In the genomic region with DNA sequence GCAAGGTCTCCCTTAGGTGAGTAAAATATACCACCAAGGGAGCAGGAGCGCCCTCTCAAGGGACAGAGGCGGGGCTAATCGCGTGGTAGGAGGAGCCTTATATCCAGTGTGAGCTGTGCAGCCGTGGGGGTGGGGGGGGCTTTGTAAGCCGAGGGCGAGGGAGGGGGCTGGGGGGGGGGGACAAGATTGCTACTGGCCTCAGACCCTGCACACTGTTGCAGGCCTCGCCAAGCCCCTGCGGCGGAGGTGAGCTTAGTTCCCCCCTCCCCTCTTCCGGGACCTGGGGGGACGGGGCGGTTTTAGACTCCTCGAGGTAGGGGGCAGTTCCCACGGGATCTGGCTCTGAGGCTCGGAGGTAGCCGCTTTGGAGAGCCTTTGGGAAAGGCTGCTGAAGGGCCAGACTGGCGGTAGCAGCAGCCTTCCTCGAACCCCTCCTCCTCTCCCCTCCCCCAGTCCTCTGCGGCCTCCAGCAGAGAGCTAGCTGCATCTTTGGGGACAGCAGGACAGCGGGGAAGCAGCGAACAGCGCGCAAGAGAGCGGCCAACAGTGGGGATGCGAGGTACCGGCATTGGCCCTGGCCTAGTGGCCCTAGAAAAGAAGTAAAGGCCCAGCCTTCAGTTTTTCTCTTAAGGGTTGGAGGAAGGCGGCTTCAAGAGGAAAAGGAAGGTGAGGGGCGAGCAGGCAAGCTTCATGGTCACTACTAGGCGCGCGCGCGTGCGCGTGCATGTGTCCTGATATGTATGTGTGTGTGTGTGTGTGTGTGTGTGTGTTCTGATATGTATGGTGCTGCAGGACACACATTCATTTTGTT, we compare ENCODE assay signal across 8 mouse cellular contexts. TPM values are rescaled to one million over a fixed set of nuclear protein-coding genes. Genes with fewer than 3 reads are reported as not detected.
DNase-seq lines count a peak whose midpoint lies in the region; ATAC-seq and TF ChIP-seq lines count a peak whose summit lies in the region.

TSS of gene Huwe1 (plus strand) at position 107 of the 811 bp plus-strand sequence.

- peak within 1 kb of the TSS; percentile 89 for H3K4me3 ChIP-seq in brown adipose tissue, adult 24 weeks (ENCODE audit: insufficient read depth, low read depth, low read length)
- H3K4me3 ChIP-seq in forebrain, embryonic 11.5 days (ENCODE audit: low read depth, low read length), result peak within 1 kb of the TSS; percentile 45
- H3K4me3 ChIP-seq in heart, embryonic 15.5 days, result peak within 1 kb of the TSS; percentile 63
- H3K4me3 ChIP-seq in liver, embryonic 14.5 days (ENCODE audit: insufficient read depth in 1 of 2, low read depth in 2 of 2, low read length in 2 of 2), result peak within 1 kb of the TSS; percentile 70 to 93
- H3K4me3 ChIP-seq in neural tube, embryonic 11.5 days (ENCODE audit: low read depth, low read length), result peak within 1 kb of the TSS; percentile 49
- H3K4me3 ChIP-seq in stomach, embryonic 16.5 days (replicated peaks; ENCODE audit: low read length), result peak within 1 kb of the TSS; percentile 64

- no peaks in the 10 kb centered on the region; the same call in 1 of the 2 replicates for H3K9me3 ChIP-seq in forebrain, embryonic 11.5 days (ENCODE audit: control insufficient read depth, low read length)
- H3K9me3 ChIP-seq in heart, embryonic 15.5 days (replicated peaks), result no peaks in the 10 kb centered on the region
- H3K9me3 ChIP-seq in liver, embryonic 14.5 days (ENCODE audit: control insufficient read depth, low read length), result no peaks in the 10 kb centered on the region
- no peaks in the 10 kb centered on the region for H3K9me3 ChIP-seq in neural tube, embryonic 11.5 days (ENCODE audit: control insufficient read depth, low read length)
- H3K9me3 ChIP-seq in stomach, embryonic 16.5 days (replicated peaks; ENCODE audit: control insufficient read depth, low read length), result no peaks in the 10 kb centered on the region

- 20% methylated on average over 24 of the region's 36 CpGs for WGBS in forebrain, embryonic 11.5 days
- 11% methylated on average over 35 of the region's 36 CpGs for WGBS in heart, embryonic 15.5 days
- 12% methylated on average over 32 of the region's 36 CpGs for WGBS in liver, embryonic 14.5 days (ENCODE audit: insufficient replicate concordance)
- 16% methylated on average over 26 of the region's 36 CpGs for WGBS in neural tube, embryonic 11.5 days
- 19% methylated on average over 36 of the region's 36 CpGs for whole genome bisulfite sequencing in stomach, embryonic 16.5 days

- H3K4me2 ChIP-seq in forebrain, embryonic 11.5 days (ENCODE audit: low read depth, low read length, severe bottlenecking), result peak within 1 kb of the TSS; percentile 39
- peak within 1 kb of the TSS; percentile 57 for H3K4me2 ChIP-seq in heart, embryonic 15.5 days
- H3K4me2 ChIP-seq in liver, embryonic 14.5 days (ENCODE audit: low read depth), result peak within 1 kb of the TSS; percentile 81
- peak within 1 kb of the TSS; percentile 40 for H3K4me2 ChIP-seq in neural tube, embryonic 11.5 days (ENCODE audit: low read depth)
- peak within 1 kb of the TSS; percentile 48 for H3K4me2 ChIP-seq in stomach, embryonic 16.5 days (ENCODE audit: low read depth, low read length)

- H3K27me3 ChIP-seq in forebrain, embryonic 11.5 days (ENCODE audit: control insufficient read depth, insufficient read depth, low read length), result 0 out of 2 replicates have a peak, but pooled peaks cover 3% of the 10 kb centered on the region
- H3K27me3 ChIP-seq in heart, embryonic 15.5 days, result no peaks in the 10 kb centered on the region
- no peaks in the 10 kb centered on the region; the same call in 1 of the 2 replicates for H3K27me3 ChIP-seq in liver, embryonic 14.5 days (ENCODE audit: control insufficient read depth, insufficient read depth, low read length)
- H3K27me3 ChIP-seq in neural tube, embryonic 11.5 days (ENCODE audit: control insufficient read depth, insufficient read depth, low read length), result no peaks in the 10 kb centered on the region
- no peaks in the 10 kb centered on the region; the same call in 1 of the 2 replicates for H3K27me3 ChIP-seq in stomach, embryonic 16.5 days (ENCODE audit: control insufficient read depth, insufficient read depth, low read length)

- peak within 1 kb of the TSS; percentile 71 for H3K9ac ChIP-seq in forebrain, embryonic 11.5 days (ENCODE audit: low read length)
- H3K9ac ChIP-seq in heart, embryonic 15.5 days, result peak within 1 kb of the TSS; percentile 65
- peak within 1 kb of the TSS; percentile 73 for H3K9ac ChIP-seq in liver, embryonic 14.5 days (replicated peaks)
- H3K9ac ChIP-seq in neural tube, embryonic 11.5 days (ENCODE audit: low read length), result peak within 1 kb of the TSS; percentile 74
- peak within 1 kb of the TSS; percentile 82 for H3K9ac ChIP-seq in stomach, embryonic 16.5 days (ENCODE audit: low read length)

- ATAC-seq in forebrain, embryonic 11.5 days (replicated peaks; ENCODE audit: low FRiP score), result peak; percentile 75
- ATAC-seq in heart, embryonic 15.5 days (replicated peaks; ENCODE audit: insufficient number of reproducible peaks, insufficient read depth, low FRiP score, low read depth), result peak; percentile 54
- ATAC-seq in liver, embryonic 14.5 days (ENCODE audit: insufficient read depth), result peak; percentile 36
- peak; percentile 70 for ATAC-seq in neural tube, embryonic 11.5 days (ENCODE audit: insufficient read depth, low FRiP score, low TSS enrichment)
- peak; percentile 39; the same call in 1 of the 2 replicates for ATAC-seq in stomach, embryonic 16.5 days (ENCODE audit: insufficient read depth, low FRiP score)

- peak; percentile 20 to 37 for DNase-seq in CD8-positive naive resting alpha-beta T cell, adult 2 months (ENCODE audit: low read depth in 2 of 2, low spot score in 2 of 2)
- DNase-seq in forebrain, embryonic 11.5 days (ENCODE audit: low spot score), result peak; percentile 84
- DNase-seq in kidney, postnatal 14 days, result peak; percentile 77
- DNase-seq in liver, embryonic 14.5 days (ENCODE audit: low read depth in 3 of 3, low spot score in 3 of 3), result peak in 2 of 3 experiments; percentile 39 to 41
- peak; percentile 85 for DNase-seq in neural tube, embryonic 11.5 days (ENCODE audit: low spot score)

- no peak; the same call in 1 of the 2 replicates for TF ChIP-seq CTCF in liver, embryonic 14.5 days (IDR thresholded peaks at IDR 0.05; ENCODE audit: low read depth)

- H3K4me1 ChIP-seq in brown adipose tissue, adult 24 weeks (ENCODE audit: control insufficient read depth, insufficient read depth, insufficient read length, low read length), result peaks cover 2% of the 10 kb centered on the region
- no peaks in the 10 kb centered on the region for H3K4me1 ChIP-seq in forebrain, embryonic 11.5 days (replicated peaks; ENCODE audit: control insufficient read depth, insufficient read depth, low read length)
- H3K4me1 ChIP-seq in heart, embryonic 15.5 days (replicated peaks), result no peaks in the 10 kb centered on the region
- H3K4me1 ChIP-seq in liver, embryonic 14.5 days (replicated peaks; ENCODE audit: control insufficient read depth in 2 of 2, insufficient read depth in 2 of 2, low read length in 1 of 2), result peaks cover 2 to 5% of the 10 kb centered on the region in 2 experiments; a peak in 2 of 4 replicates
- H3K4me1 ChIP-seq in neural tube, embryonic 11.5 days (ENCODE audit: control insufficient read depth, insufficient read depth, low read length), result no peaks in the 10 kb centered on the region
- H3K4me1 ChIP-seq in stomach, embryonic 16.5 days (ENCODE audit: control insufficient read depth, insufficient read depth, low read length), result no peaks in the 10 kb centered on the region

- peak within 1 kb of the TSS; percentile 11 for H3K27ac ChIP-seq in brown adipose tissue, adult 24 weeks (replicated peaks; ENCODE audit: low read depth, low read length)
- peak within 1 kb of the TSS; percentile 91 for H3K27ac ChIP-seq in forebrain, embryonic 11.5 days (ENCODE audit: low read depth, low read length)
- H3K27ac ChIP-seq in heart, embryonic 15.5 days, result peak within 1 kb of the TSS; percentile 86
- H3K27ac ChIP-seq in liver, embryonic 14.5 days, result peak within 1 kb of the TSS; percentile 56; the same call in 1 of the 2 replicates
- peak within 1 kb of the TSS; percentile 91 for H3K27ac ChIP-seq in neural tube, embryonic 11.5 days (ENCODE audit: low read depth, low read length)
- H3K27ac ChIP-seq in stomach, embryonic 16.5 days (ENCODE audit: low read length), result peak within 1 kb of the TSS; percentile 93

- H3K36me3 ChIP-seq in forebrain, embryonic 11.5 days (ENCODE audit: control insufficient read depth, insufficient read depth, low read length), result no peaks in the 10 kb centered on the region
- H3K36me3 ChIP-seq in heart, embryonic 15.5 days, result no peaks in the 10 kb centered on the region
- H3K36me3 ChIP-seq in liver, embryonic 14.5 days (replicated peaks; ENCODE audit: control insufficient read depth, insufficient read depth, low read depth), result no peaks in the 10 kb centered on the region
- H3K36me3 ChIP-seq in neural tube, embryonic 11.5 days (ENCODE audit: control insufficient read depth, insufficient read depth, low read length), result no peaks in the 10 kb centered on the region
- H3K36me3 ChIP-seq in stomach, embryonic 16.5 days (ENCODE audit: control insufficient read depth, insufficient read depth, low read length), result no peaks in the 10 kb centered on the region

- no peak for TF ChIP-seq EP300 in liver, embryonic 14.5 days (IDR thresholded peaks at IDR 0.05; ENCODE audit: low read depth)

RNA-seq across cellular contexts. Expression of gene Huwe1, which starts in this region (rescaled TPM):
- polyA plus RNA-seq in brown adipose tissue, adult 24 weeks (2012; ENCODE audit: insufficient read depth, insufficient read length, missing spikeins), result 33.4 and 44.0 TPM in 2 replicates
- polyA plus RNA-seq in forebrain, embryonic 11.5 days (2014; fragmentation: Nextera tagmentation; extraction: Ambion mirVana), result 70.6 and 88.4 TPM in 2 replicates
- 25.7 and 35.5 TPM in 2 replicates for polyA plus RNA-seq in heart, embryonic 15.5 days (2015; fragmentation: Nextera tagmentation; extraction: Ambion mirVana)
- 19.6 and 19.7 TPM in 2 replicates for polyA plus RNA-seq in liver, embryonic 14.5 days (2012; rRNA removed)
- polyA plus RNA-seq in liver, embryonic 14.5 days (2014; fragmentation: Nextera tagmentation; extraction: Ambion mirVana), result 11.6 and 11.9 TPM in 2 replicates
- polyA plus RNA-seq in neural tube, embryonic 11.5 days (2014; fragmentation: Nextera tagmentation; extraction: Ambion mirVana), result 64.1 and 66.4 TPM in 2 replicates
- polyA plus RNA-seq in stomach, embryonic 16.5 days (2015; fragmentation: Nextera tagmentation; extraction: Ambion mirVana), result 37.2 and 41.0 TPM in 2 replicates

Comparison
In these comparisons a context has a peak if more than half of its experiments do, and no peak if none do; other contexts are left out.
1. Peak in every context shown above with its lines: DNase-seq, ATAC-seq, H3K4me3 ChIP-seq and H3K27ac ChIP-seq.
2. DNase-seq: peak in every context shown above with its lines; median percentile 85 in neural tube, embryonic 11.5 days; 84 in forebrain, embryonic 11.5 days; 77 in kidney, postnatal 14 days; 40 in liver, embryonic 14.5 days; 28 in CD8-positive naive resting alpha-beta T cell, adult 2 months.
3. H3K27ac ChIP-seq: peak in every context shown above with its lines; median percentile 93 in stomach, embryonic 16.5 days; 91 in forebrain, embryonic 11.5 days; 91 in neural tube, embryonic 11.5 days; 86 in heart, embryonic 15.5 days; 56 in liver, embryonic 14.5 days; 11 in brown adipose tissue, adult 24 weeks.